Mouse (Mus musculus): Measurements from ENCODE around the gene Gast. TPM values are rescaled to one million over a fixed set of nuclear protein-coding genes. Genes with fewer than 3 reads are reported as not detected.

Gast gene
- polyA plus RNA-seq, 1 experiment, result not detected

DNA sequence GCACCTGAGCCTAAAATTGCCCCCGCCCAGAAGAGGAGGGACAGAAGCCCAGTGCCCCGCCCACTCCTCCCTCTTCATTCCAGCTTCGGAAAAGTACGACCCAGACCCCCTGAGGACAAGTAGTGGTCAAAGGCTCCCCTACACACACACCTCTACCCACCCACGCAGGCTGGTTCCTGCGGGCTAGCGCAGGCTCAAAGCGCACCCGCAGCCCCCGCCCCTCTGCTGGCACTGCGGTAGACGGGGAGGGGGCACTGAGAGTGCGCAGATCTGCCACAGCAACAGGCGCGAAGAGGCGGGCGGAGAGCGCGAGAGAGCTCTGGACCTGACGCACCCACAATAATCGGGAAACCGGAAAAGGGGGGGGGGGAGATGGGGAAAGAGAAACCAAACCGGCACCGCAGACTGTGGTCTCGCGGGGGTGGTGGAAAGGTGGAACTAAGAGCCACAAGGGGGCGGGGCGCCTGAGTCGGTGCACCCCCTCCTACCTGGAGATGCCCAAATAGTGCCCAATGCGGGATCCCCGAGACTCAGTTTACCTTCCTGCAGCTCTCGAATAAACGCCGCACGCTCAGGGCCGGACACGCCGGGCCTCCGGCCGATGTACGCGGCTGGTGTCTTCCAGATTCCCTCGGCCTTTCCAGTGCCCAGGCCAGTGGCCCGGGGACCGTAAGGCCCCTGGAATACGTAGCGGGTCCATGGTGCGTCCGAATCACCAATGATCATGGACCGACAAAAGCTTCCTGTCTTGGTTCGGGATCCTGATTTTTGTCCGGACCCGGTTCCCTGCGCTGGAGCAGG is 21.1 kb downstream of the Gast start:
- no peak for TF ChIP-seq GATA1 (IDR thresholded peaks at IDR 0.05; ENCODE audit: low read length)

DNA sequence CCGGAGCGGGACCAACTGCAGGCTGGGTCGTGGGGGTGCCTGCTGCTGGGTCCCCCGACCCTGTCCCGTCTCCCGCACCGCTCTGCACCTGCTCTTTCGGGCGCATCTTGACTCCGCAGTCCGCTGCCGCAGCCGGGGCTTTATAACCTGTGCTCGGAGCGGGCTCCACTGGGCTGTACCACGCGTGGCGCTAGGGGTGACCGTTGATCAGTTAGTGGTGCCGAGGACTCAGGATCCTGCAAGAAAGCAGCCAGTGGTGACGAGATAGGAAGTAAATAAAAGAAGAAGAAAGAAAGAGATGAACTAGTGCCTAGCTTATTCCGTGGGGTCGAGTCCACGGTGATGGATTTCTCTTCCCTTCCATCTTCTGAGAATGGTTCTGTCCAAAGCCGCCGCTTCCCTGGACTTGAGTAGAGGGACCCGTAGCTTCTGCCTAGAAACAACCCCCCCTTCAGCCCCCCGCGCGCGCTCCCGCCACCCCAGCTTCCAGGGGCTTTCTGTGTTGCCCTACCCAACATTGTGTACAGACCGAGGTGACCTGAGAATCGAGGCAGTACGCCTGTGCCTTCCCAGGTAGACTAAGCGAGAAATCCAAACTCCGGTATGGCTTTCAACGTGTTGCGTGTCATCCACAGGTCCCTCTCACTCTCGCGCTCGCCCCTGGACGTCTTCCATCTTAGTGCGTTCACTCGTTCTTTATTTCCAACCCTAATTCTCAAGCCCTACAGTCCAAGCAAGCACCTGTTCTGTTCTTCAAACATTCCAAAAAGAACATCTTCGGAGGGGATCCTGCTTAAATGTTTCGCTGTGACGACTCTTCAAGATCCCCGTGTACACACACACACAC is 22.0 kb downstream of the Gast start, which contains the start of gene Hap1:
TSS of gene Hap1 (minus strand) at position 157 of the 847 bp plus-strand sequence.
- no peak for TF ChIP-seq GATA1 (IDR thresholded peaks at IDR 0.05; ENCODE audit: low read length)

DNA sequence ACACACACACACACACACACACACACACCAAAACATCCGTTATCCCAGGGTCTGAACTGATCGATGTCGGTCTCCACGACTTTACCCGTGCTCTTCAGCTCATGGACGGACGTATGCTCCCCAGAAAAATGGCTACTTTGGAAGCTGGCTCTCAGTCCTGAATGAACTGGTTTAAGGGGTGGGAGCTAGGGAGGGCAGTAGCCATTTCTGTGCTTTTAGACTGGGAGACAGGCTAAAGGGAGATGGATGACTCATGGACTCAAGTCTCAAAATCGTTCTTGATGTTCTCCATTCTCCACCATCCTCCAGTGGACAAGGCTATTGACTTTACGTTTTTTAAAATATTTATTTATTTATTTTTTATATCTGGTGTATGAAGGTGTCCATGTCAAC is 22.6 kb downstream of the Gast start:
- no peak for TF ChIP-seq GATA1 (IDR thresholded peaks at IDR 0.05; ENCODE audit: low read length)

DNA sequence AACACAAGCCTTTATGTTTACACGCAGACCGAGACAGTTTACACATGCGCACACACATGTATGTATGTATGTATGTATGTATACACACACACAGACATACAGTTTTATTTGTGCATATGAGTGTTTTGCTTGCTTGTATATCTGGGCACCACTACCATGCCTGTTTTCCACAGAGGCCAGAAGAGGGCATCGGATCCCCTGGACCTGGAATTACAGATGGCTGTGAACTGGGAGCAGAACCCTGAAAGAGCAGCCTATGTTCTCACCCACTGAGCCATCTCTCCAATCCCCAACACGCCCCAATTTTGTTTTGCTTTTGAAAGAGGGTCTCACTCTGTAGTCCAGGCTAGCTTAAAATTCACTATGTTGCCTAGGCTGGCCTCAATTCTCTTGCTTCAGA is 23.2 kb downstream of the Gast start:
- TF ChIP-seq GATA1 (IDR thresholded peaks at IDR 0.05; ENCODE audit: low read length), result no peak

DNA sequence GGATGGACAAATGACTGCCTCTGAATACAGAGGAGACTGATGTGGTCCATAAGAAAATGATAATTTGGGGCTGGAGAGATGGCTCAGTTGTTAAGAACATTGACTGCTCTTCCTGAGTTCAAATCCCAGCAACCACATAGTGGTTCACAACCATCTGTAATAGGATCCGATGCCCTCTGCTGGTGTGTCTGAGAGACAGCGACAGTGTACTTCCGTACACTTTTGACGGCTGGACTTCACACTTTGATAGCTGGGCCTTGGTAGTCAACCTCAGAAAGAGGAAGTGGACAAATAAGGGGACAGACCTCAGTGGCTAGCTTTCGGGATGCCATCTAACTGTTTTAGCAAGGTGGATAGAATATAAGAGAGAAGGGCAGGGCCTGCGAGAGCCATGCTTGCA is 26.0 kb downstream of the Gast start:
- no peak for TF ChIP-seq GATA1 (IDR thresholded peaks at IDR 0.05; ENCODE audit: low read length)

DNA sequence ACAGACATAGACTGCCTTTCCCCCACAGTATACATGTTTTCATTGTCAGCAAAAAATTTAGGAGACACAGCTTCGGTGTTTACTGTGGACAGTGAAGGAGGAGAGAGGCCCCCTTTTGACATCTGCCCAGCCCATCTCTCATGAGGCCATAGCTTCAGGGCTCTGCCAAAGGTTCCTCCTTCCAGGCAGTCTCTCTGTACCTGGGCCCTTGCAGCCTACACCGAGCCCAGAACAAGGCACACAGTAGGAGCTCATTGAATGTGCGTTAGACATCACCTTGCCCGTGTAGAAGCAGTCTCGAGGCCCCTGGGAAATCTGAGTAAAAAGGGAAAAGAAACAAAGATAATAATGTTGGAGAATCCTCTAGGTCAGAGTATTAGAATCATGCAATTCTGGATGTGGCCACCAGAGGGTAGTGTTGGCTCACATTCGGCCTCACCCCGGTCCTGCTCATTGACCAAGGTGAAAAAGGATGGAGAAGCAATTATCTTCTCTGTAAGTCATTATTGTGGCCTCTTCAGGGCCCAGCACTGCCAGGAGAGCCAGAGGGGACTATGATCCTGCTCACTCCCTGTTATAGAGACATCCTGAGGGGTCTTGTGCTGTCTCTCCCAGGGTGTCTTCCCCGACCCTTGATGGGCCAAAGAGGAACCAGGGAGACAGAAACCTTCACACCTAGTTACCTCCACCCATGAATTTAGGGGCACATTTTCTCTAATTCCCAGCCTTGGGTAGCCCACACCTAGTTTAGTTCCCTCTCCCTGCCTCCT is 28.2 kb downstream of the Gast start:
- no peak for TF ChIP-seq GATA1 (IDR thresholded peaks at IDR 0.05; ENCODE audit: low read length)

DNA sequence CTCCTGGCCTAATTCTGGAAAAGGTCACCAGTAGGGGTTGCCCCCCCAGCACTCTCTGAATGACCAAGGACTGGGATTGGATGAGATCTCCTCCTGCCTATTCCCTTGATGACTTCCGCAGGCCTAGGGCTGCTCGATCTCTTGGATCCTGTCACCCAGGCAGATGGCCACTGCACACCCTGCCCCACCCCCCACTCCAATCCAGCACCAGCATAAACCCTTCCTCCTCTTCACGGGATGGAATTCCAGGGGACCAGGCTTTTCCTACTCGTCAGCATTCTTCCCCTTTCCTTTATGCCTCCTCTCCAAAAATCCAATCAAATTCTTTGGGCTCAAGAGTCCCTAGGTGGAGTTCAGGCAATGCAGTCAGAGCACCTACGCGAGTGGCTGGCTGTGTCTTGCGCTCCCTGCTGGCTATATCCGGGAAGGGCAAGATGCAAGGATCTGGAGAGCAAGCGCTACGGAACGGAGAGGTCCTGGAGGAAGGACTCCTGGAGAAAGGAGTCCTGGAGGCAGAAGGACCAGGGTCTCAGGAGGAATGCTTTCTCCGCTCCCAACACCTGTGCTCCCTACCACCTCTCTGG is 28.9 kb downstream of the Gast start:
- no peak for TF ChIP-seq GATA1 (IDR thresholded peaks at IDR 0.05; ENCODE audit: low read length)

DNA sequence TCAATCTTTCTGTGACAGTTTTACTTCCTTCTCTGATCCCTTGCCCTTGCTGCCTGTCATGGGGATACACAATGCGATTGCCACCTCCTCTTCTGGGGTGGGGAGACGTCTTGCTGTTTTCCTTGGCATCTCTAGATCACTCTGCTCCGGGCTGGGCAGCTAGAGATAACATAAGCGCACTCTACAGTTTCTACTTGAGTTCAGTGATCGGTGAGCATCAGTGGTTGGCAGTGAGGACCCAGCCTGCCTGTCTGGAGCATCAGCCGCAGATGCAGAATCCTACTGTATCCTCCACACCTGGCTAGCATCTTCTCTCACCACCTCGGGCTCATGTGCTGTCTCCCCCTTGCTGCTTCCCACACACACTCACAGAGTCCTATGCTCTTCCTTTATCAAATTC is 34.9 kb downstream of the Gast start:
- no peak for TF ChIP-seq GATA1 (IDR thresholded peaks at IDR 0.05; ENCODE audit: low read length)

DNA sequence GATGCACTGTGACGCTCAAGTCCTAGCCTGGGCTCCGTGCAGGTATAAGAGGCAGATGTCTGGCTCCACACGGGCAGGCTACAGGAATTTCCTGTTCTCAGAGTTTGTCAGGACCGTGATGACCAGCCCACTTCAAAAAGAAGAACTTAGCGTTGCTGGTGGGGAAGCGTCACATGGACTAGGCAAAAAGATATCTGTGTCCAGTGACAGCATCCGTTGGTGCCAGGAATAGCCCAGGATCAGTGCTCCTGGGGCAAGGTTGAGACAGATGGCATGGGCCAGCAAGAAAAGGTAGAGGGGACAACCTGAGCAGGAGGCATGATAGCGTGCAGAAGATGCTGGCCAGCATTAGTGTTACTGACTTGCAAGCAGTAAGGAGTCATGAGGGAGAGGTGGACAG is 35.6 kb downstream of the Gast start:
- no peak for TF ChIP-seq GATA1 (IDR thresholded peaks at IDR 0.05; ENCODE audit: low read length)

DNA sequence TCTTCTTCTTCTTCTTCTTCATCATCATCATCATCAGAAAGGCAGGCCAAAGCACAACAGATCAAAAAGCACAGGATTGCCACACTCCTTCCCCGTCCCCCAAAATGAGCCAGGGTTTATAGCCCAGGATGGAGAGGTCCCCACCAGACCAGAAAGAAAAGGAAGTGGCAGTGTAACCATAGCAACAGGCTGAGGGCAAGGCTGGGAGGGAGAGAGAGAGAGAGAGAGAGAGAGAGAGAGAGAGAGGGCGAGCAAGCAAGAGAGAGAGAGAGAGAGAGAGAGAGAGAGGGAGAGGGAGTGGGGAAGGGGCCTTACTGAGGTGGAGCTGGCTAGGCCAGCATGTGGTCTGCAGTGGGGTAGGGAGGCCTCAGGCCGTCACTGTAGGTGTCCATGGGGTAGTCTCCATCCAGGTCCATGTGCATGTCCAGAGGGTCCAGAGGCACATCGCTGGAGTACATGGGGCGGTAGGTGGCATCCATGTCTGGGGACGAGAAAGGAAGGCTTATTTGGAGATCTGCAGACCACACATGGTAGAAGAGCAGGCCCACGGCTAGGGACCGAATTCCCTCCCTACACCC is 37.9 kb downstream of the Gast start:
- TF ChIP-seq GATA1 (IDR thresholded peaks at IDR 0.05; ENCODE audit: low read length), result no peak

DNA sequence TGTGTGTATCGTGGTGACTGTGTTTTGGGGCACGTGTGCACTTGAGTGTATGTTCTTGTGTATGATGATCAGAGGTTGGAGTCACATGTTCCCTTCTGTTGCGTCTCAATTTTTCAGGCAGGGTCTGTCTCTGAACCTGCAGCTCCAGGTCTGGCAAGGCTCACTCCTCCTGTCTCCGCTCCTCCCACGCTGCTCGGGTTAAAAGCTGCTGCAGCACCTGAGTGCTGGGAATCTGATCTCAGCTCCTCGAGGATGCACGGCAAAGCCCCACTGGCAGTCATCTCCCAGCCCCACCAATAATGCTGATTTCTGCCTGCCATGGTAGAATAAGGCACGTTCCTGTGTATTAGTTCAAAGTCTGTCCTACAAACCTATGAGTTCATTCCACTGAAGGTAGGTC is 40.9 kb downstream of the Gast start:
- TF ChIP-seq GATA1 (IDR thresholded peaks at IDR 0.05; ENCODE audit: low read length), result no peak

DNA sequence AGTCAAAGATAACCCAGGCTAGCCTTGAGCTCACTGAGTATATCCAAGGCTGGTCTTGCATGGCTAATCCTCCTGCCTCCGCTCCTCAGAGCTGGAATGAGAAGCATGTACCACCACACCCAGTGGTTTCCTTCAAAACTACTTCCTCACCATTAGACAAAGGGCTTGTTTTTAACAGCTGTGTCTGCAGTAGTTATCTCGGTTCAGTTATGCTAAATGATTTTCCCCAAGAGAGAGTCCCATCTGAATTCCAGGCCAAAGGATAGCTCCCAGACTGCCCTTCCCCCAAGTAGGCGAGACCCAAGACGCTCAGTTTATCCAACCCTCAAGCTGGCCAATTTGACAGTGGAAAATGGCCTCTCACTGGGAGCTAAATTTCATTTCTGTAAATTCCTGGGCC is 41.8 kb downstream of the Gast start:
- TF ChIP-seq GATA1 (IDR thresholded peaks at IDR 0.05; ENCODE audit: low read length), result no peak

DNA sequence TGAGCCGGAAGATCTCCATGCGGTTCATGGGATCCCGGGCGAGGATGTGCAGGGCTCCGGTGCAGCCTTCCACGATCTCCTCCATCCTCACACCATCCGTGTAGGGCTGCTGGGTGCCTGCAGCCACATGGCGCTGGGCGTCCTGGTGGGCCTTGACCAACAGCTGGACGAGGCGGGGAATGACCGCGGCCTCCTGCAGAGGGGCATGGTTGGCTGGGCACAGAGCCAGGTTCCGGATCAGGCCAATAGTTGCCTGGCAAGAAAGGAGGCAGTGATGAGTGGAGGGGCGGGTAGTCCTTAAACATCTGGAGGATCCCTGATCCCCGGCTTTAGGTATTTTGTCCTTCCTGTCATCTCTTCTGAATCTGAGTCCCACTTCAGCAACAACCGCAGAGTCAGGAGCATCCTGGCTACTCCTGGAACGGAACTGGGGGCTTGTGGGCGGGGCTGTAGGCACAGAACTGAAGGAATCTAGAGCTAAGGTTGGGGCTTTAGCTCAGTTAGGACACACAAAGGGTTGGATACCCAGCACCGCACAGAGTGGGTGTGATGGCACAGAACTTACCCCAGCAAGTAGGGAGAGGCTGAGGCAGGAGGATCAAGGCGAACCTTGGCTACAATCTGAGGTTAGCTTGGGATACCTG is 42.7 kb downstream of the Gast start:
- no peak for TF ChIP-seq GATA1 (IDR thresholded peaks at IDR 0.05; ENCODE audit: low read length)

DNA sequence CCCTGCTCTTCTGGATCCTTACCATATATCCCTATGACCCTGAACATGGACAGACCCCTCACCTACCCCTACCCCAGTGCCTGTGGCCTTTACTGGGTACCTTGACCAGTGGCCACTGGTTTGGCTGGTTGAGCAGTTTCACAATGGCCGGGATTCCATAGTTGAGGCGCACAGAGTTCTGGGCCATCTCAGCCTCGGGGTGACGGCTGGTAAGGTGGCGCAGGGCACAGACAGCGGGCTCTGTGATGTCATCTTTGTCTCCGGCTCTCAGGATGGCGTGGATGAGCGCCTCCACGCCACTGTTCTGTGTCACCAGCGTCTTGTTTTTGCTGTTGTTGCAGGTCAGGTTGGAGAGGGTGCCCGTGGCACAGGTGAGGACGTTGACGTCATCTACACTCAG is 43.8 kb downstream of the Gast start:
- no peak for TF ChIP-seq GATA1 (IDR thresholded peaks at IDR 0.05; ENCODE audit: low read length)

DNA sequence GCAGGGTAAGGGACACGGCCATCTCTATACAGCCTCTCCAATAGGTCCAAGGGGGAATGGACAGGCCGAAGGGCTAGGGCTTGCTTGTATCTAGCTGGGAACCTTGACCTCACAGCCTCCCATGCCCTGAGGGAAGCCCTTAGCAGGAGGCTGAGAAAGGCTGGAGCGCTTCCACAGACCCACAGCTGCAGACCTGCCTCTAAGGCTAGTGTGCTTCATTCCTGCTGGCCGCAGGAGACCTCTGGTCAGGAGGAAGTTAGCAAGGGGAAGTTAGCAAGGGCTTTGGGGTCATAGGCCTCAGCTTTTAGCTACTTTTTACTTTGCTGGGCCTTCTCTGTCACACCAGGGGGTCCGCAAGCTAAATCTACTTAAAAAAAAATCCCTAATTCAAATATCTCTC is 44.2 kb downstream of the Gast start:
- no peak for TF ChIP-seq GATA1 (IDR thresholded peaks at IDR 0.05; ENCODE audit: low read length)
